ENCODE assay signal across 13 mouse cellular contexts in genomic region chr5:100626526-100626925, GRCm38 (mm10). TPM values are rescaled to one million over a fixed set of nuclear protein-coding genes. Genes with fewer than 3 reads are reported as not detected.
"Had no signal": no experiment of that assay in that cellular context is flagged by ENCODE, and none has a peak within 500 bp of the region (broad histone marks: within the 10 kb centered on the region; RNA-seq: fewer than 3 reads in every experiment).

No protein-coding gene starts in this region.

- H3K9me3 ChIP-seq: liver, embryonic 15.5 days; midbrain, embryonic 13.5 days had no signal

- H3K4me1 ChIP-seq: midbrain, embryonic 13.5 days had no signal

- H3K4me3 ChIP-seq: liver, embryonic 15.5 days; midbrain, embryonic 13.5 days had no signal

- H3K9ac ChIP-seq: liver, embryonic 15.5 days; midbrain, embryonic 13.5 days had no signal

- H3K27me3 ChIP-seq: liver, embryonic 15.5 days; midbrain, embryonic 13.5 days had no signal

- H3K27ac ChIP-seq: kidney, postnatal 0 days; liver, embryonic 15.5 days; midbrain, embryonic 13.5 days had no signal

- H3K4me2 ChIP-seq: liver, embryonic 15.5 days; midbrain, embryonic 13.5 days had no signal

- DNase-seq: kidney, adult 8-10 months; kidney, postnatal 4 days; lung, adult 2 months; lung, postnatal 36 days; right cerebral cortex, postnatal 14 days had no signal

- H3K36me3 ChIP-seq: liver, embryonic 15.5 days; midbrain, embryonic 13.5 days had no signal

- ATAC-seq: inflammation-experienced regulatory T-cells, adult 6 months; lung, postnatal 0 days; midbrain, embryonic 13.5 days had no signal

RNA-seq across cellular contexts. Expression of gene Plac8, which starts 54.5 kb away (rescaled TPM):
- total RNA-seq: layer of hippocampus, adult 8-10 months; layer of hippocampus, postnatal 14 days; left cerebral cortex, postnatal 10 days had no signal
- polyA plus RNA-seq: midbrain, embryonic 13.5 days had no signal
